Mouse (Mus musculus): Measurements from ENCODE around the gene Clint1. TPM values are rescaled to one million over a fixed set of nuclear protein-coding genes. Genes with fewer than 3 reads are reported as not detected.

Gene Clint1
- polyA plus RNA-seq, 1 experiment from 2014 or later: 37.3 TPM

GRCm38 (mm10) chr11:45838450-45838849 is 13.4 kb upstream of the Clint1 start:
- ATAC-seq: no peak
- H3K9ac ChIP-seq (replicated peaks): no peak overlapping the region

GRCm38 (mm10) chr11:45840332-45840731 is 11.5 kb upstream of the Clint1 start:
- TF ChIP-seq CTCF (IDR thresholded peaks at IDR 0.05; ENCODE audit: low read depth) (no peak), EP300 (IDR thresholded peaks at IDR 0.05; ENCODE audit: low read depth) (no peak)
- Histone ChIP-seq H3K27ac (ENCODE audit: low read depth) (no peak overlapping the region), H3K27me3 (ENCODE audit: insufficient read depth, low read length) (no peaks in the 10 kb centered on the region), H3K4me2 (ENCODE audit: low read depth, low read length) (no peak overlapping the region), H3K4me1 (ENCODE audit: insufficient read depth) (peaks cover 11% of the 10 kb centered on the region), H3K36me3 (replicated peaks; ENCODE audit: insufficient read depth, low read length) (no peaks in the 10 kb centered on the region), H3K9me3 (ENCODE audit: low read length) (no peaks in the 10 kb centered on the region), H3K9ac (replicated peaks) (no peak overlapping the region), H3K4me3 (ENCODE audit: low read depth, low read length) (no peak overlapping the region)
- no peak for ATAC-seq
- DNase-seq: no peak
- WGBS (ENCODE audit: insufficient replicate concordance): 84% methylated on average over 3 of the region's 3 CpGs

More at GRCm38 (mm10) chr11:45838450-45838849, 13.4 kb upstream of the Clint1 start:
- Histone ChIP-seq H3K4me1 (ENCODE audit: insufficient read depth) (peaks cover 11% of the 10 kb centered on the region), H3K27me3 (ENCODE audit: insufficient read depth, low read length) (no peaks in the 10 kb centered on the region), H3K4me3 (ENCODE audit: low read depth, low read length) (no peak overlapping the region), H3K4me2 (ENCODE audit: low read depth, low read length) (no peak overlapping the region), H3K36me3 (replicated peaks; ENCODE audit: insufficient read depth, low read length) (no peaks in the 10 kb centered on the region), H3K9me3 (ENCODE audit: low read length) (no peaks in the 10 kb centered on the region), H3K27ac (ENCODE audit: low read depth) (no peak overlapping the region)
- no peak for DNase-seq
- no peak for TF ChIP-seq EP300 (IDR thresholded peaks at IDR 0.05; ENCODE audit: low read depth)
- no peak for TF ChIP-seq CTCF (IDR thresholded peaks at IDR 0.05; ENCODE audit: low read depth)
- WGBS (ENCODE audit: insufficient replicate concordance): 55% methylated on average over 3 of the region's 3 CpGs

GRCm38 (mm10) chr11:45846008-45846407 is 5.8 kb upstream of the Clint1 start:
- Histone ChIP-seq H3K4me3 (ENCODE audit: low read depth, low read length) (no peak overlapping the region), H3K27ac (ENCODE audit: low read depth) (no peak overlapping the region), H3K4me2 (ENCODE audit: low read depth, low read length) (no peak overlapping the region), H3K4me1 (ENCODE audit: insufficient read depth) (peaks cover 6% of the 10 kb centered on the region; the same call in 1 of the 2 replicates), H3K9ac (replicated peaks) (no peak overlapping the region), H3K36me3 (replicated peaks; ENCODE audit: insufficient read depth, low read length) (no peaks in the 10 kb centered on the region), H3K9me3 (ENCODE audit: low read length) (no peaks in the 10 kb centered on the region), H3K27me3 (ENCODE audit: insufficient read depth, low read length) (no peaks in the 10 kb centered on the region)
- DNase-seq: no peak
- WGBS (ENCODE audit: insufficient replicate concordance): 56% methylated on average over 3 of the region's 3 CpGs
- ATAC-seq: no peak
- TF ChIP-seq CTCF (IDR thresholded peaks at IDR 0.05; ENCODE audit: low read depth) (no peak), EP300 (IDR thresholded peaks at IDR 0.05; ENCODE audit: low read depth) (no peak)

GRCm38 (mm10) chr11:45847548-45847947 is 4.3 kb upstream of the Clint1 start:
- 44% methylated on average over 7 of the region's 7 CpGs for WGBS (ENCODE audit: insufficient replicate concordance)
- H3K36me3 ChIP-seq (replicated peaks; ENCODE audit: insufficient read depth, low read length): no peaks in the 10 kb centered on the region
- TF ChIP-seq EP300 (IDR thresholded peaks at IDR 0.05; ENCODE audit: low read depth) (no peak), CTCF (IDR thresholded peaks at IDR 0.05; ENCODE audit: low read depth) (no peak)
- no peak for ATAC-seq
- no peaks in the 10 kb centered on the region for H3K9me3 ChIP-seq (ENCODE audit: low read length)
- no peak overlapping the region for H3K9ac ChIP-seq (replicated peaks)
- peak overlapping the region; percentile 19; the same call in 1 of the 2 replicates for H3K4me2 ChIP-seq (ENCODE audit: low read depth, low read length)
- peaks cover 8% of the 10 kb centered on the region; the same call in 1 of the 2 replicates for H3K4me1 ChIP-seq (ENCODE audit: insufficient read depth)
- peak; percentile 25 for DNase-seq
- no peak overlapping the region for H3K4me3 ChIP-seq (ENCODE audit: low read depth, low read length)
- H3K27ac ChIP-seq (ENCODE audit: low read depth): peak overlapping the region; percentile 49; the same call in 1 of the 2 replicates
- no peaks in the 10 kb centered on the region for H3K27me3 ChIP-seq (ENCODE audit: insufficient read depth, low read length)

DNA sequence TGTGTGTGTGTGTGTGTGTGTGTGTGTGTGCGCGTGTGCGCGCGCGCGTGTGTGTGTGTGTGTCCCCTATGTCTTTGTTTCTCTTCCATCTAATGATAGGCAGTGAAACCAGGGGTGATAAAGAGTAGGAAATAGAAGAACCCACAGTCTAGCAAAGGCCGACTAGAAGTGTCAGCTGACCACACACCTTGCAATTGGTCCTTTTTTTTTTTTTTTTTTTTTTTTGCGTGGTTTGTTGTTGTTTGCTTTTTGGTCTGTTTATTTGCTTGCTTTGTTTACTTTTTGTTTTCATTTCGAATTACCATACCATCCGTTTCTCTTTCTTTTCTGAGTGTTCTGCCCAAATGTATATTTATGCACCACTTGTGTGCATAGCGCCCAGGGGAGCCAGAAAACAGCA is 3.6 kb upstream of the Clint1 start:
- H3K4me1 ChIP-seq (ENCODE audit: insufficient read depth): peaks cover 8% of the 10 kb centered on the region; the same call in 1 of the 2 replicates
- H3K4me2 ChIP-seq (ENCODE audit: low read depth, low read length): no peak overlapping the region
- DNase-seq (no peak), ATAC-seq (no peak)
- no peaks in the 10 kb centered on the region for H3K9me3 ChIP-seq (ENCODE audit: low read length)
- H3K27me3 ChIP-seq (ENCODE audit: insufficient read depth, low read length): no peaks in the 10 kb centered on the region
- H3K27ac ChIP-seq (ENCODE audit: low read depth): no peak overlapping the region
- no peak overlapping the region for H3K4me3 ChIP-seq (ENCODE audit: low read depth, low read length)
- no peak overlapping the region for H3K9ac ChIP-seq (replicated peaks)
- 81% methylated on average over 12 of the region's 12 CpGs for WGBS (ENCODE audit: insufficient replicate concordance)
- no peak for TF ChIP-seq EP300 (IDR thresholded peaks at IDR 0.05; ENCODE audit: low read depth)
- no peaks in the 10 kb centered on the region for H3K36me3 ChIP-seq (replicated peaks; ENCODE audit: insufficient read depth, low read length)

DNA sequence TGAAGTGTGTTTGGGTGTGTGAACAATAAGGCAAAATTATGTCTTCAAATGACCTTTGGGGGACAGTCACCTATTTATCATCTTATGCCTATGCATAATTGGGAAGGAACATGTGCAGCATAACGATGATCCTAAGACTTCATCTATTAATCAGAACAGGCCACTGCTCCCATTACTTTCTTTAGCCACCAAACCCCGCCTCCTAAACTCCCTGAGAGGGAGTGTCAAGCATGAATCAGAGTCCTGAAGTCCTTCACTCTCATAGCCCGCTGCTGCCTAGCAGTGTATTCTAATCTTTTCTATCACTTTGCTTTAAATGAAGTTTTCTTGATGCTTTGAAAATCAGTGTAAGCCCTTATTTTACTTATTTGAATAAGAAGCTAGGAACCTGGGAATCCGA is 2.6 kb upstream of the Clint1 start:
- ATAC-seq (no peak), DNase-seq (no peak)
- H3K4me3 ChIP-seq (ENCODE audit: low read depth, low read length): no peak overlapping the region
- H3K9ac ChIP-seq (replicated peaks): no peak overlapping the region
- TF ChIP-seq CTCF (IDR thresholded peaks at IDR 0.05; ENCODE audit: low read depth) (no peak), EP300 (IDR thresholded peaks at IDR 0.05; ENCODE audit: low read depth) (no peak)
- H3K27me3 ChIP-seq (ENCODE audit: insufficient read depth, low read length): no peaks in the 10 kb centered on the region
- 83% methylated on average over 4 of the region's 4 CpGs for WGBS (ENCODE audit: insufficient replicate concordance)
- no peaks in the 10 kb centered on the region for H3K9me3 ChIP-seq (ENCODE audit: low read length)
- peaks cover 17% of the 10 kb centered on the region for H3K4me1 ChIP-seq (ENCODE audit: insufficient read depth)
- H3K27ac ChIP-seq (ENCODE audit: low read depth): 0 out of 2 replicates have a peak overlapping the region, but pooled peaks have one; percentile 13
- no peak overlapping the region for H3K4me2 ChIP-seq (ENCODE audit: low read depth, low read length)
- H3K36me3 ChIP-seq (replicated peaks; ENCODE audit: insufficient read depth, low read length): peaks cover 6% of the 10 kb centered on the region
